Mouse (Mus musculus) skeletal muscle tissue, adult 2 months (tissue): ENCODE measurements at regions not wholly inside any gene's neighbourhood (a gene's known extent, or its start where the extent isn't known, plus 50 kb on each side); places are given as distances from the start of the nearest gene placed in this dataset.

Experiments used
- DNase-seq: peaks from one replicate; pipeline ENCODE4 v3.0.0-alpha.2; 2012; ENCODE audit warnings: low read depth, low spot score

GRCm38 (mm10) chr13:29023486-29023885 is 70.0 kb upstream of the Sox4 start:
- no peak for DNase-seq

- DNase-seq = no peak
Measured at GRCm38 (mm10) chr13:29019839-29020238, 66.3 kb upstream of the Sox4 start.

GRCm38 (mm10) chr13:29016145-29016651 is 62.7 kb upstream of the Sox4 start:
- DNase-seq = no peak

GRCm38 (mm10) chr13:29015605-29015994 is 62.1 kb upstream of the Sox4 start:
- DNase-seq = no peak

GRCm38 (mm10) chr13:29014827-29015604 is 61.5 kb upstream of the Sox4 start:
- no peak for DNase-seq

- DNase-seq = peak; percentile 34
Measured at GRCm38 (mm10) chr13:29014066-29014826, 60.7 kb upstream of the Sox4 start.

GRCm38 (mm10) chr13:29006467-29006866 is 53.0 kb upstream of the Sox4 start:
- DNase-seq = no peak
